Comparison of ENCODE assay signal across 26 mouse cellular contexts in genomic region chr12:100781428-100782120, GRCm38 (mm10). TPM values are rescaled to one million over a fixed set of nuclear protein-coding genes. Genes with fewer than 3 reads are reported as not detected.
DNase-seq lines count a peak whose midpoint lies in the region; ATAC-seq lines count a peak whose summit lies in the region.
"Had no signal": no experiment of that assay in that cellular context is flagged by ENCODE, and none has a peak within 500 bp of the region (broad histone marks: within the 10 kb centered on the region; RNA-seq: fewer than 3 reads in every experiment).

No protein-coding gene starts in this region.

- no peak overlapping the region for H3K4me2 ChIP-seq in forebrain, embryonic 15.5 days (replicated peaks)
- no peak overlapping the region for H3K4me2 ChIP-seq in forebrain, embryonic 13.5 days
- H3K4me2 ChIP-seq: heart, embryonic 12.5 days; heart, embryonic 15.5 days; hindbrain, embryonic 13.5 days; intestine, embryonic 15.5 days had no signal

- WGBS in forebrain, embryonic 15.5 days, result 84% methylated on average over 13 of the region's 13 CpGs
- 90% methylated on average over 13 of the region's 13 CpGs for WGBS in forebrain, embryonic 13.5 days

- H3K9ac ChIP-seq in forebrain, embryonic 15.5 days (replicated peaks), result no peak overlapping the region
- H3K9ac ChIP-seq in forebrain, embryonic 13.5 days, result no peak overlapping the region
- H3K9ac ChIP-seq: heart, embryonic 12.5 days; heart, embryonic 15.5 days; hindbrain, embryonic 13.5 days; intestine, embryonic 15.5 days had no signal

- H3K36me3 ChIP-seq in forebrain, embryonic 15.5 days, result no peaks in the 10 kb centered on the region
- H3K36me3 ChIP-seq in forebrain, embryonic 13.5 days (ENCODE audit: poor library complexity, severe bottlenecking), result no peaks in the 10 kb centered on the region
- H3K36me3 ChIP-seq: G1E; heart, embryonic 12.5 days; heart, embryonic 15.5 days; hindbrain, embryonic 10.5 days; hindbrain, embryonic 13.5 days; intestine, embryonic 15.5 days had no signal

- no peaks in the 10 kb centered on the region for H3K9me3 ChIP-seq in forebrain, embryonic 15.5 days
- no peaks in the 10 kb centered on the region for H3K9me3 ChIP-seq in forebrain, embryonic 13.5 days (replicated peaks)
- H3K9me3 ChIP-seq: G1E; heart, embryonic 12.5 days; heart, embryonic 15.5 days; hindbrain, embryonic 10.5 days; hindbrain, embryonic 13.5 days; intestine, embryonic 15.5 days had no signal

- peaks cover 32% of the 10 kb centered on the region for H3K4me1 ChIP-seq in forebrain, embryonic 15.5 days
- peaks cover 17% of the 10 kb centered on the region for H3K4me1 ChIP-seq in forebrain, embryonic 13.5 days
- H3K4me1 ChIP-seq: intestine, embryonic 15.5 days had no signal

- peak; percentile 84 for DNase-seq in heart, adult 11 months
- no peak for DNase-seq in heart, adult 8-10 months (ENCODE audit: low spot score)
- peak; percentile 34 for DNase-seq in R1 (ENCODE audit: low read depth, low spot score)
- DNase-seq: adrenal gland, adult 8-10 months; adrenal gland, postnatal 25 days; B cell, adult 2 months; cerebellum, adult 18-20 months; cerebellum, adult 9-10 months; cerebellum, postnatal 14 days; gastrocnemius, postnatal 10 days; heart, postnatal 10 days; heart, postnatal 36 days; kidney, adult 11 months had no signal

- peak overlapping the region; percentile 83 for H3K27ac ChIP-seq in forebrain, embryonic 15.5 days (replicated peaks)
- H3K27ac ChIP-seq in forebrain, embryonic 13.5 days, result no peak overlapping the region
- H3K27ac ChIP-seq: heart, embryonic 15.5 days; hindbrain, embryonic 10.5 days; hindbrain, embryonic 13.5 days; intestine, embryonic 15.5 days had no signal

- no peaks in the 10 kb centered on the region for H3K27me3 ChIP-seq in forebrain, embryonic 15.5 days
- no peaks in the 10 kb centered on the region for H3K27me3 ChIP-seq in forebrain, embryonic 13.5 days
- H3K27me3 ChIP-seq: CH12.LX; heart, embryonic 12.5 days; heart, embryonic 15.5 days; hindbrain, embryonic 13.5 days; intestine, embryonic 15.5 days had no signal

- no peak; the same call in 1 of the 2 replicates for ATAC-seq in forebrain, embryonic 15.5 days (replicated peaks)
- ATAC-seq in forebrain, embryonic 13.5 days, result no peak
- no peak for ATAC-seq in cerebellum, adult (ENCODE audit: insufficient number of reproducible peaks, low FRiP score, low TSS enrichment)
- no peak for ATAC-seq in erythroid progenitor cell, adult 5-6 weeks (replicated peaks; ENCODE audit: low FRiP score, poor library complexity, severe bottlenecking)
- ATAC-seq: activated CD4-positive, CD25-positive, alpha-beta regulatory T cell, adult 4 months; hindbrain, embryonic 16.5 days; intestine, embryonic 15.5 days had no signal

- H3K4me3 ChIP-seq in forebrain, embryonic 15.5 days, result no peak overlapping the region
- H3K4me3 ChIP-seq in forebrain, embryonic 13.5 days, result no peak overlapping the region
- H3K4me3 ChIP-seq: heart, embryonic 12.5 days; heart, embryonic 15.5 days; hindbrain, embryonic 10.5 days; hindbrain, embryonic 13.5 days; intestine, embryonic 15.5 days had no signal

RNA-seq across cellular contexts. Expression of gene Dglucy, which starts 2.7 kb away (rescaled TPM):
- 3.0 and 3.6 TPM in 2 replicates for polyA plus RNA-seq in forebrain, embryonic 15.5 days (2015; fragmentation: Nextera tagmentation; extraction: Ambion mirVana)
- polyA plus RNA-seq in forebrain, embryonic 13.5 days (2015; fragmentation: Nextera tagmentation; extraction: Ambion mirVana), result 1.9 and 2.0 TPM in 2 replicates
- total RNA-seq in heart, adult 8-10 months (2022), result 10 to 100 TPM; 62.3 to 89.3 (median 69.4) TPM
- 0.42 and 1.1 TPM in 2 replicates for total RNA-seq in erythroid progenitor cell, adult 5-6 weeks (2015; ENCODE audit: low replicate concordance)
- 5.1 TPM in 1 of 2 replicates, not detected in the other for total RNA-seq in erythroid progenitor cell, adult 5-6 weeks (2017; ENCODE audit: low replicate concordance)

RNA-seq across cellular contexts. Expression of gene Rps6ka5, which starts 54.8 kb away (rescaled TPM):
- polyA plus RNA-seq in forebrain, embryonic 15.5 days (2015; fragmentation: Nextera tagmentation; extraction: Ambion mirVana), result 13.0 and 13.7 TPM in 2 replicates
- 7.3 and 8.5 TPM in 2 replicates for polyA plus RNA-seq in forebrain, embryonic 13.5 days (2015; fragmentation: Nextera tagmentation; extraction: Ambion mirVana)
- total RNA-seq in heart, adult 8-10 months (2022), result 10 to 100 TPM in 3 of 4 experiments, 1 to 10 TPM in 1; 9.9 to 14.3 (median 12.0) TPM
- total RNA-seq in erythroid progenitor cell, adult 5-6 weeks (2015; ENCODE audit: low replicate concordance), result 18.0 and 22.2 TPM in 2 replicates
- total RNA-seq in erythroid progenitor cell, adult 5-6 weeks (2017; ENCODE audit: low replicate concordance), result 21.6 and 21.8 TPM in 2 replicates

Comparison
In these comparisons a context has a peak if more than half of its experiments do, and no peak if none do; other contexts are left out.
1. RNA of gene Dglucy, which starts 2.7 kb away (total RNA-seq): 62.3 to 89.3 TPM in heart, adult 8-10 months; 0.42 to 5.1 TPM in erythroid progenitor cell, adult 5-6 weeks; every median in the first group is over 10 times any median in the second.